Mouse (Mus musculus): ENCODE measurements at regions not wholly inside any gene's neighbourhood (a gene's known extent, or its start where the extent isn't known, plus 50 kb on each side); places are given as distances from the start of the nearest gene placed in this dataset.

GRCm38 (mm10) chr8:86201830-86202229 is 361.1 kb downstream of the Phkb start:
- DNase-seq (ENCODE audit: extremely low spot score in 1 of 2, low spot score in 1 of 2), result no peak

DNA sequence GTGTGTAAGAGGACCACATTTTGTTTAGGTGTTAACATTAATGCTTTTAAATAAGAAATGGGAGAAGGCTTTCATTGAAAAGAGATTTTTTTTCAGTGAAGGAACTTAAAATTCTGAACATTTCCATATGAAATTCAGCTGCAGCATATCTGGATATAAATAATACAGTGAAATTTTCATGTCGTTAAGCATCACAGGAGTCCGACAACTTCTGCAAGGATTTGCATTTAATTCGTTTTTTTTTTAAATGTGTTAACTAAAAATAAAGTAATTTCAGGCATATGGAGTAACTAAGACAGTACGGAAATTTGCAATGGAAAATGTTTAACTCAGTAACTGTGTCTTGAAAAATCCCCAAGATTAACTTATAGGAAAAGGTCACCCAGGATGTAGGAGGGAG is 351.5 kb downstream of the Phkb start:
- no peak for DNase-seq (ENCODE audit: extremely low spot score in 1 of 2, low spot score in 1 of 2)

DNA sequence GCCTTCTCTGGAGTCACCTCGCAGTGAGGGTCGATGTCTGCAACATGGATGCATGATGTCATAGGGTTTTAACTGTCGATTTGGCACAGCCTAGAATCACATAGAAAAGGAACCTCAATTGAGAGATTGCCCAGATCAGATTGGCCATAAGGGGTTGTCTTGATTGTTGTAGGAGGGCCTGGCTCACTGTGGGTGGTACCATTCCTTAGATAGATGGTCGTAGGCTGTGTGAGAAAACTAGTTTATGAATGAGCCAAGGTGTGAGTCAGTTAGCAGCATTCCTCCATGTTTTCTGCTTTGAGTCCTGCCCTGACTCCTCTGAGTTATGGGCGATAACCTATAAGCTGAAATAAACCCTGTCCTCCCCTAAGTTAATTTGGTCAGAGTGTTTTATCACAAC is 343.9 kb downstream of the Phkb start:
- DNase-seq (ENCODE audit: extremely low spot score in 1 of 2, low spot score in 1 of 2), result no peak

- no peak for DNase-seq (ENCODE audit: extremely low spot score in 1 of 2, low spot score in 1 of 2)
Measured at GRCm38 (mm10) chr8:86180793-86181192, 340.0 kb downstream of the Phkb start.

GRCm38 (mm10) chr8:86170091-86170490 is 329.3 kb downstream of the Phkb start:
- DNase-seq (ENCODE audit: extremely low spot score in 1 of 2, low spot score in 1 of 2), result no peak

- no peak for DNase-seq (ENCODE audit: extremely low spot score in 1 of 2, low spot score in 1 of 2)
Measured at GRCm38 (mm10) chr8:86164818-86165217, 324.1 kb downstream of the Phkb start.

DNA sequence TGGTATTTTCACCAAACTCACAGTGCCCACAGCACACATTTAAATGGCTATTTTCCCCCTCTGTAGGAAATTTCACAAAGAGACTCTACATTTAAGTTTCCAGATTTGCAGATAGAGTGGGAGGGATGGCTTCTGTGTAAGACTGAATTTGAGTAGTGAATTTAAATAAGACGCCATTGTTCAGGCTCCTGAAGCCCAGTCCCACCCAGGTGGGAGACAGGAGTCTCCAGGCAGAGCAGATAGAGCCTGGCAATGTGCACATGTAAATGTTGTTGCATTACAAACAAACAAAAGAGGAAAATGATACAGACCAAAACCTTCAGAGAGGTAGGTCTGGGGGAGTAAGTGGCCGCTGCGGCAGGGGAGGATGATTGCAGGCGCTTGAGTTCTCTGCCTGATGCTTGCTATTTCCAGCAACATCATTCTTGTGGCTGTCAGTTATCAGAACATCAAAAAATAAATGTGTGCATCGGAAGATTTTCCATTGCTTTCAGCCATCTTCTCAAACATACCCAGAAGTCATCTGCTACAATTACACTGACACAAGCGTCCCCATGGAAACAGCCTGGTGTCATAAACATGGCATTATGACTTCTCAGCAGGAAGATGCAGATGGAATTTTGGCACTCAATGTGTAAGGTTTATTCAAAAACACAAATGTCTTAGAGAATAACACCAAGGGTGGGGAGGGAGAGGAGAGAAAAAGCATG is 318.5 kb downstream of the Phkb start:
- DNase-seq (ENCODE audit: extremely low spot score in 1 of 2, low spot score in 1 of 2), result peak; percentile 8 to 13

DNA sequence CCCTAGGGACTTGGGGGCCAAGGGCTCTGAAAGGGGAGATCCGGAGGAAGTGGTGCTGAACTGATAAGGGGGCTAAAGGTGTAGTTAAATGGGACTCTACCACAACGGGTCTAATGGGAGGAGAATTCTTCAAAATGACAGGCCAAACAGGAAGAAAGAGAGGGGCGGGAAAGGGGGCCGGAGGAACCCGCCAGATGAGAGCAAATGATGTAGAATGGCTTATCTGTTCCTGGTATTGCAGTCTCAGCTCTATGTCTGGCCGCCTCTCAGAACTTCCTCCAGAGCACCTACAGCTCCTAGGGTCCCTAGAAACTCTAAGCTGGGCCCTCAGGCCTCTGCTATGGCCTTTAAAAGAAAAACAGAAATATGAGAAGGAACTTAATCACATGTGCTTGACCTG is 306.8 kb downstream of the Phkb start:
- DNase-seq (ENCODE audit: extremely low spot score in 1 of 2, low spot score in 1 of 2), result no peak

GRCm38 (mm10) chr8:86125244-86125643 is 284.5 kb downstream of the Phkb start:
- no peak for DNase-seq (ENCODE audit: extremely low spot score in 1 of 2, low spot score in 1 of 2)

GRCm38 (mm10) chr8:86124655-86125054 is 283.9 kb downstream of the Phkb start:
- DNase-seq (ENCODE audit: extremely low spot score in 1 of 2, low spot score in 1 of 2), result no peak
